Mouse (Mus musculus): ENCODE measurements at regions not wholly inside any gene's neighbourhood (a gene's known extent, or its start where the extent isn't known, plus 50 kb on each side); places are given as distances from the start of the nearest gene placed in this dataset.

DNA sequence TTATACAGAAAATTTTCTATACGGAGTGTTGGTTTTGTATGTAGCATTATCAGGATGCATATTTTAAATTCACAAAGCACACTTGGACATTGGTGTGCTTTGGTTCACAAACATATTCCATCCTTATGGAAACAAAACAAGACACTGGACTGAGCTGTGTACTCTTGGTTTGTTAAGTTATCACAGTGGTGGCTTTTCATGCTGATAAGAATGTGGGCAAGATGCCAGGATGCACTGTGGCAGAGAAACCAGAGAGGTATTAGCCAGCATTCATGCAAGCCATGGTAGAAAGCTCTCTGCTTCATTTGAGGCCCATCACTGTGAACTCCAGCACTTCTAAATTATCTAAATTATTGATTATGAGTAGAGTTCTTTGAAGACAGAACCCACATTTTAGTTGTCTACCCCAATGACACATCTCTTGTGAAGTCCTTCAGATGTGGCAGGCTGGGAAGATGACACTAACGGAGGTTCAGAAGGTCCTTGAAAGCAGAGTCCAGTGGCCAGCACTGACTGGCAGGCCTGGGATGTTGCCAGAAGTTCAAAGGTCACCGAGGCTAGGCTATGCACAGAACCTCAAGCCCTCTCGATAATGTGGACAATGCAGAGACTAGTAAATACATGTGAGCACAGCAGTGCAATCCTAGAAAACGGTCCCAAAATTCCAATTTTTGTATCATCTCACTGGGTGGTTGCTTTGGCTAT lies 263.1 kb downstream of the Ccdc91 start:
- 53% methylated on average over 5 of the region's 5 CpGs for WGBS (ENCODE audit: insufficient replicate concordance)
- TF ChIP-seq CTCF (IDR thresholded peaks at IDR 0.05; ENCODE audit: low read depth) = no peak

GRCm38 (mm10) chr6:147741446-147741845 lies 265.8 kb downstream of the Ccdc91 start:
- ATAC-seq (ENCODE audit: insufficient read depth) = no peak

More for the DNA sequence above, 263.1 kb downstream of the Ccdc91 start:
- Histone ChIP-seq H3K27ac (no peak overlapping the region), H3K27me3 (ENCODE audit: control insufficient read depth, insufficient read depth, low read length) (no peaks in the 10 kb centered on the region), H3K4me2 (ENCODE audit: low read depth) (no peak overlapping the region), H3K36me3 (replicated peaks; ENCODE audit: control insufficient read depth, insufficient read depth, low read depth) (no peaks in the 10 kb centered on the region), H3K4me1 (replicated peaks; ENCODE audit: control insufficient read depth in 2 of 2, insufficient read depth in 2 of 2, low read length in 1 of 2) (no peaks in the 10 kb centered on the region), H3K9me3 (ENCODE audit: control insufficient read depth, low read length) (no peaks in the 10 kb centered on the region), H3K9ac (replicated peaks) (no peak overlapping the region), H3K4me3 (ENCODE audit: insufficient read depth in 1 of 2, low read depth in 2 of 2, low read length in 2 of 2) (no peak overlapping the region)
- ATAC-seq (ENCODE audit: insufficient read depth) = no peak
- DNase-seq (ENCODE audit: low read depth in 3 of 3, low spot score in 3 of 3) = no peak

DNA sequence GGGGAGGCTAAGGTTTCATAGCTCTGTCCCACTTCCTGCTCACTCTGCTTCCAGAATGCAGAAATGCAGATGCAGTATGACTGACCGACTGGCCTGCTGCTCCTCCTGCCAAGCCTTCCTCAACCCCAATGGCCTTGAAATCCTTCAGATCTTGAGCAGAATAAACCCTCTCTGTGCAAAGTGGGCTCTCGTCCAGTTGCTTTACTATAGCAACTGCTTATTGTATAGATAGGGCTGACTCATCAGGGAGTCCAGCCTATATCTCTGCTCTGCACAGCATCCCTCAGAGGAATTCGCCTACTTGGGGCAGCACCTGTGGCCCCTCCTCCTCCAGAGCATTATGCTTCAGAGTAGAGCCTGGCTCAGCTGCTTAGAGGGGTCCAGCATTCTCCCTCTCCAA lies 268.5 kb downstream of the Ccdc91 start:
- Histone ChIP-seq H3K27ac (no peak overlapping the region), H3K4me1 (replicated peaks; ENCODE audit: control insufficient read depth in 2 of 2, insufficient read depth in 2 of 2, low read length in 1 of 2) (no peaks in the 10 kb centered on the region), H3K9me3 (ENCODE audit: control insufficient read depth, low read length) (no peaks in the 10 kb centered on the region), H3K27me3 (ENCODE audit: control insufficient read depth, insufficient read depth, low read length) (no peaks in the 10 kb centered on the region), H3K4me2 (ENCODE audit: low read depth) (no peak overlapping the region), H3K36me3 (replicated peaks; ENCODE audit: control insufficient read depth, insufficient read depth, low read depth) (no peaks in the 10 kb centered on the region), H3K4me3 (ENCODE audit: insufficient read depth in 1 of 2, low read depth in 2 of 2, low read length in 2 of 2) (no peak overlapping the region), H3K9ac (replicated peaks) (no peak overlapping the region)
- TF ChIP-seq EP300 (IDR thresholded peaks at IDR 0.05; ENCODE audit: low read depth) (no peak), CTCF (IDR thresholded peaks at IDR 0.05; ENCODE audit: low read depth) (no peak)
- DNase-seq (ENCODE audit: low read depth in 3 of 3, low spot score in 3 of 3) = no peak
- WGBS (ENCODE audit: insufficient replicate concordance) = 46% methylated on average over 3 of the region's 3 CpGs
- ATAC-seq (ENCODE audit: insufficient read depth) = 0 out of 2 replicates have a peak, but pooled peaks have one; percentile 8

More at GRCm38 (mm10) chr6:147741446-147741845, 265.8 kb downstream of the Ccdc91 start:
- WGBS (ENCODE audit: insufficient replicate concordance) = 76% methylated on average over 7 of the region's 7 CpGs
- Histone ChIP-seq H3K4me1 (replicated peaks; ENCODE audit: control insufficient read depth in 2 of 2, insufficient read depth in 2 of 2, low read length in 1 of 2) (no peaks in the 10 kb centered on the region), H3K4me2 (ENCODE audit: low read depth) (no peak overlapping the region), H3K9ac (replicated peaks) (no peak overlapping the region), H3K36me3 (replicated peaks; ENCODE audit: control insufficient read depth, insufficient read depth, low read depth) (no peaks in the 10 kb centered on the region), H3K27ac (no peak overlapping the region), H3K4me3 (ENCODE audit: insufficient read depth in 1 of 2, low read depth in 2 of 2, low read length in 2 of 2) (no peak overlapping the region), H3K27me3 (ENCODE audit: control insufficient read depth, insufficient read depth, low read length) (no peaks in the 10 kb centered on the region), H3K9me3 (ENCODE audit: control insufficient read depth, low read length) (no peaks in the 10 kb centered on the region)
- TF ChIP-seq EP300 (IDR thresholded peaks at IDR 0.05; ENCODE audit: low read depth) = no peak
- no peak for TF ChIP-seq CTCF (IDR thresholded peaks at IDR 0.05; ENCODE audit: low read depth)
- DNase-seq (ENCODE audit: low read depth in 3 of 3, low spot score in 3 of 3) = no peak

DNA sequence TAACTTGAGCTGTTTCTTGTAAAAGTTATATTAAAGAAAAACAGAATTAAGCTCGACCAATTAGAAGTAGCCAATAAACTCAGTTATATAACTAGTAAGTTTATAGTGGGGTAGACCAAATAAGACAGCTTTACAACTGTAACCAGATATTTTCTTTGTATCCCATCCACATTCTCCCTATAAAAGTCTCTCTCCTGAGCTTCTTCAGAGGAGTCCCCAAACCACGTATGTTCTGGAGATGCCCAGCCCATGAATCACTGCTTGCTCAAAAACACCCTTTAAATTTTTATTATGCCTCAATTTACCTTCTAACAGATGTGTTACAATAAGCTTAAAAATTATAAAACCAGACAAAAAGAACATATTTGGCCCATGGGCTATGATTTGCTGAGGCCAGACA lies 270.1 kb downstream of the Ccdc91 start:
- H3K27me3 ChIP-seq (ENCODE audit: control insufficient read depth, insufficient read depth, low read length) = no peaks in the 10 kb centered on the region
- TF ChIP-seq CTCF (IDR thresholded peaks at IDR 0.05; ENCODE audit: low read depth) = no peak
- TF ChIP-seq EP300 (IDR thresholded peaks at IDR 0.05; ENCODE audit: low read depth) = no peak
- H3K4me3 ChIP-seq (ENCODE audit: insufficient read depth in 1 of 2, low read depth in 2 of 2, low read length in 2 of 2) = no peak overlapping the region
- H3K4me2 ChIP-seq (ENCODE audit: low read depth) = no peak overlapping the region
- WGBS (ENCODE audit: insufficient replicate concordance) = 46% methylated on average over 2 of the region's 2 CpGs
- ATAC-seq (ENCODE audit: insufficient read depth) (no peak), DNase-seq (ENCODE audit: low read depth in 3 of 3, low spot score in 3 of 3) (no peak)
- H3K36me3 ChIP-seq (replicated peaks; ENCODE audit: control insufficient read depth, insufficient read depth, low read depth) = no peaks in the 10 kb centered on the region
- H3K9ac ChIP-seq (replicated peaks) = no peak overlapping the region
- H3K9me3 ChIP-seq (ENCODE audit: control insufficient read depth, low read length) = no peaks in the 10 kb centered on the region
- H3K27ac ChIP-seq = no peak overlapping the region
- H3K4me1 ChIP-seq (replicated peaks; ENCODE audit: control insufficient read depth in 2 of 2, insufficient read depth in 2 of 2, low read length in 1 of 2) = no peaks in the 10 kb centered on the region

DNA sequence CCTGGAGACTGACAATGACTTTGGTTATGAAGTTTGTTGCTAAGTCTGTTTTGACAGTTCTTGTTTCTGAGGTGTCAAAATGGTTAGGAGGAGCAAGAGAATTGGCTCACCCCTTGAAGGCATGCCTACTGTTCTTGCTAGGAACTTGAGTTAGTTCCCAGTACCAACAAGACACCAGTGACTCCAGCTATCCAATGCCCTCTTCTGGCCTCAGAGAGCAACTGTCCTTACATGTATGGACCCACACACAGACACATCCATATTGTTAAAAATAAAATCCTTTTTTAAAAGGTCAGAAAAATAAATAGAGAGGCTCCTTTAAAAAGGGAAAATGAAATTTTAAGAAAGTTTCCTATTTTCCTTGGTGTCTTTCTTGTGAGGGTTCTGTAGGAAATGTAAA lies 272.3 kb downstream of the Ccdc91 start:
- Histone ChIP-seq H3K27ac (no peak overlapping the region), H3K36me3 (replicated peaks; ENCODE audit: control insufficient read depth, insufficient read depth, low read depth) (no peaks in the 10 kb centered on the region), H3K9ac (replicated peaks) (no peak overlapping the region), H3K9me3 (ENCODE audit: control insufficient read depth, low read length) (no peaks in the 10 kb centered on the region), H3K4me3 (ENCODE audit: insufficient read depth in 1 of 2, low read depth in 2 of 2, low read length in 2 of 2) (no peak overlapping the region), H3K4me1 (replicated peaks; ENCODE audit: control insufficient read depth in 2 of 2, insufficient read depth in 2 of 2, low read length in 1 of 2) (no peaks in the 10 kb centered on the region), H3K27me3 (ENCODE audit: control insufficient read depth, insufficient read depth, low read length) (no peaks in the 10 kb centered on the region), H3K4me2 (ENCODE audit: low read depth) (no peak overlapping the region)
- TF ChIP-seq CTCF (IDR thresholded peaks at IDR 0.05; ENCODE audit: low read depth) (no peak), EP300 (IDR thresholded peaks at IDR 0.05; ENCODE audit: low read depth) (no peak)
- no peak for DNase-seq (ENCODE audit: low read depth in 3 of 3, low spot score in 3 of 3)
- ATAC-seq (ENCODE audit: insufficient read depth) = no peak

All from liver, embryonic 14.5 days (tissue).